Mouse (Mus musculus): ENCODE measurements at regions not wholly inside any gene's neighbourhood (a gene's known extent, or its start where the extent isn't known, plus 50 kb on each side); places are given as distances from the start of the nearest gene placed in this dataset.

DNA sequence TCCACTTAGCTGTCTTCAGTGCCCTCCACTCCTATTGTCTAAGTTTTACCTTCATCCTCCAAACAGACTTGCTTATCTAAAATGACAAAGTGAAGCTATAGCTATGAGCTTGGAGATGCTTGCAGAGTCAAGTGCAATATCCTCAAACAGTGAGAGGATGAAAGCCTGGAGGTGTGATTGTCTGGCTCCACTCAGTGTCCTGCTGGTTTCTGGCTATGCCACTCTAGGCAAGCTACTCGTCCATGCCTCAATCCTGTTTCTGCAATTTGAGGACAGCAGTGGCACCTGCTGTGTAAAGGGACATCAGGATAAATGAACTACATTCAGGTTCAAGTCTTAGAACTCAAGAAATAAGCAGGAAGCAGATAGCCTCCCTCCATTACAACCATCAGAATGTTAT is 966.1 kb downstream of the Slc4a3 start:
- DNase-seq (ENCODE audit: low spot score): no peak

DNA sequence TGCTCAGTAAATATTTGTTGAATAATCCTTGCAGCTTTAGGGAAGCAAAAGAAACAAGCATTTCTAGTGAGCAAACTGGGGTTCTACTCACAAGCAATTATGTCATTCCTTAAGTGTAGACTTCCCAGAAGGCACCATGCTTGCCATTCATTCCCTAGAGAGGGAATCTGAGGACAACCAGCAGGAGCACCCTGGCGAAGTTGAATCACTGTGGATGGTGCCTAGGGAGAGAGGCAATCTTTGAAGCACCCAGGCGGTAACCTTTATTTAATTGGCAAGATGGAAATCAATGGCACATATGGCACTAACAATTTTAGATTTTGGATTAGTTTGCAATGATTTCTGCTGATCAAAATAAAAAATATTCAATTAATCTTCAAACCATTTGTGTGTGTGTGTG is 967.4 kb downstream of the Slc4a3 start:
- DNase-seq (ENCODE audit: low spot score): no peak

DNA sequence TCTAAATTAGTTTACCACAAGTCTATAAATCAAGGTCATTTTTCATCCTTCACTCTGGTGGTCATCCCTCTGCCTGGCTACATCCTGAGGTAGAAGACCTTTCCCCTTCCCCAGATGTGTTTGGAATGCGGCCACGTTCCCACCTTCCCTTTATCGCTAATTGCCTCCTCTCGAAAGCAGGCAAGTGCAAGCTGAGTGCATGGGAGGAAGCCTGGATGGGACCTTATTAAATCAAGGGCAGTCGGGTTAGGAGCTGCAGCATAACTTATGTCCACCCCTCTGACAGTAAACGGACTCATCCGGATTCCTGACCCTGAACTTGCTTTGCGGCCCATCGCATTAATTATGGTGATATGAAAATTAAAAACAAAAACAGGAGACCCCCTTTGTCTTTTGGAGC is 983.5 kb downstream of the Slc4a3 start:
- no peak for DNase-seq (ENCODE audit: low spot score)

DNA sequence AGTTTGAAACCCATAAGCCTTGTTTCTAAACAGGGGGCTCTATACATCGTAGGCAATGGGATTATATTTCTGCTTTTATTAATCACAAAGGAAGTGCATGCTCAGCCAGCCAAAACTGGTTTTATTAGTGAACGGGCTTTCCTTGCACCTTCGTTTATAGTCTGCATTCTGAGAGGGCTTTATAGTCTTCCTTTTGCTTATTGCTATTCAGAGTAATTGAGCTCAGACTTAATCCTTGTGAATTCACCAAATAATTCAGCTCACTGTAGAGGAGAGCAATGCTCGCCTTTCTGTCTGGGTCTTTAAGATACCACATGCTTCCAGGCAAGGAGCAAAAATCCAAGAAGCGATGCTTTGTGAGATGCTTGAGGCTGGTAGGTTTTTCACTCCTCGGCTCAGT is 984.3 kb downstream of the Slc4a3 start:
- DNase-seq (ENCODE audit: low spot score): no peak

DNA sequence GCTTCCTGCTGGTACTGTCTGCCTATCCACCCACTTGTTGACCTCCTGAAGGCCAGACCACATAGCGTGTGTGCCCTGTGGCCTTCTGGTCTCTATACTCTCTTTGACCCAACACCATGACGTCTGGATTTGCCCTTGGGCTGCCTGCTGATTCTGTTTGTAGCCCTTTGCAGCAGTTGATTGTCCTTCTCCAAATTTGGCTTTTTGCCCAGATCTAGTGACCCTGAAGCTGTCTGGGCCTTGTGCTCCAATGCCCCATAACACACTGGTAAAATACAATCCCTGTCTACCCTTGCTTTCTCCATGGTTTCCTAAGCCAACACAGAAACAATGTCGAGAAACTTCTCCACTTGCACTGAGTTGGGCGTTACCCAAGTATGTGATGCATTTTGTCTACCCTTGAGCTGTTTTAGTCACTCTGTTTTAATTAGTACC is 979.3 kb downstream of the Epha4 start:
- DNase-seq (ENCODE audit: low spot score): no peak

DNA sequence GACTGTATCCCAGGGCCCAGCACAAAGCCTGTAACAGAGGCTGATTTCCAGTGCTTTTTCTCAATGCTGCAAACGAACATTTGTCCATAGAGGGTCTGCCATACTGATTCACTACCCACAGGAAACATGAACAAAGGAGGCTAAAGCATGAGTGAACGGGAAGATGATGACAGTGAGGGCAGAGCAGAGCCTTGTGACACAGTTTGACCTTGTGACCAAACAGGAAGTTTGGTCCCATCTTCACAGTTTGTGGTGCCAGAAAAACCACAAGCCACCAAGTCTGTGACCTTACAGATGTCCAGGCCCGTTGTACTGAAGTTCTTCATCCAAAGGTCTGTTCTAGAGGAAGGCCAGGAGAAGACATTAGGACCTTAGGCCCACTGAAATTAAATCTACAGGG is 974.4 kb downstream of the Epha4 start:
- DNase-seq (ENCODE audit: low spot score): no peak

DNA sequence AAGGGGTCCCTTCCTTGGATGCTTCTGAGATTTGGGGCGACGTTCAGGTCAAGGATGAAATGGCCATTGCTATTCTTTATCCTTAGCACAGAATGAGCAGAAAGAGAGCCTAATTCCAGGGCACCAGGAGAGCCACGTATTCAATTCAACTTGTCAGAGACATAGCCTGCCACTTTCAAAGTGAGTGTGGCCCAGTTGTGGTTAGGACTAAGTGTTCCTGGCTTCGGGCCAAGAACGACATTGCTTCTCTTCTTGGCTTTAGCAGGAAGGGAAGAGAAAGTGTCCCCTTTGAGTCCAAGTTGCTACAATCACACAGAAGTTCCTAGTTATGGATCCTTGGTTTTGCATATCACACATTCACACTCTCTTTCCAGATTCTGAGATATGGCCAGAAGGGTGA is 964.0 kb downstream of the Epha4 start:
- peak; percentile 52 for DNase-seq (ENCODE audit: low spot score)

DNA sequence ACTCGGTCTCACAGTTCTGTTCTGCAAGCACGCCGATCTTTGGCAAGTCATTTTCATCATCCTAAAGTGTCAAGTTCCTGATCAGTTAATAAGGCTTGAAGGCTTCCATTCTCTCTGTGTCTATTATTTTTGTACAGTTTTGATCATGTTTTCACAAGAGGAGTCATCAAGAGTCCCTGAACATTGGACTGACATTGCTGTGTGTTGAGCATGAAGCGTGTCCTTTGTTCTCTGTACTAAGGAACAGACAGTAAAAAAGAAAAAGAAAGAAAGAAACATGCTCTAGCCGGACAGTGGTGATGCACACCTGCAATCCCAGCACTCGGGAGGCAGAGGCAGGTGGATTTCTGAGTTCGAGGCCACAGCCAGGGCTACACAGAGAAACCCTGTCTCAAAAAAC is 955.4 kb downstream of the Epha4 start:
- no peak for DNase-seq (ENCODE audit: low spot score)

DNA sequence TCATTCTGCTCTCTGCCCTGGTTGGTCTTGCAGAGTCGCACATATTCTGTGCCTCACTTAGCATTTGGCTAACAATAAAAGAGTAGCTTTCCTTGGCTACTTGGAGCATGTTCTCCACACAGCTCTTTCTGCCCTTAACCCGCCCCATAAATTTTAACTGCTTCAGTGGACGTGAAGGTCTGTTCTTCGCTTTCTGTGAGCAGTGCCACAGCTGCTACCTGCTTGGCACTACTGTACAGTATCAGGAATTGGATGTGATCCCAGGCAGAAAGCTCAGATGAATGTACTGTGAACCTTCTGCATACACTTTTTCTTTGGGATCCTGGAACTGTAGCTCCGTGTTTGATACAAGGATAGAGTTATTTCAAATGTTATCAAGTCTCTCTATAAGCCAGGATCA is 939.4 kb downstream of the Epha4 start:
- DNase-seq (ENCODE audit: low spot score): no peak

DNA sequence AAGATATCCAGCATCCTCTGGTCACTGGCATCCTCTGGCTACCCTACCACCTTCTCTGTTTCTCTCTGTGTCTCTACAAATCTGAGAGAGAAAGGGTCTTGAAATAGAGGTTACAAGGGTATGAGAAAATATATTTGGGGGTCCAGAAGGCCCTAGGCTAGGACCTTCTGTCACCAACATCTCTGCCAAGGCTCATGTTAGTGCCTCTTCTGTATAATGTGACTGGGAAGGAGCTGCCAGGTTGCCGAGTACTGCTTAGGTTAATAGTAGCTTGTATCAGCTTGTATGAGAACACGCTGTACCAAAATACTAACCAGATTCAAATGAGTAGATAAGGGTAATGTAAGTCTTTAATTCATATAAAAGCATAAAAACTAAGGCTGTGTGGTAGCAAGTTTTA is 929.0 kb downstream of the Epha4 start:
- DNase-seq (ENCODE audit: low spot score): no peak

DNA sequence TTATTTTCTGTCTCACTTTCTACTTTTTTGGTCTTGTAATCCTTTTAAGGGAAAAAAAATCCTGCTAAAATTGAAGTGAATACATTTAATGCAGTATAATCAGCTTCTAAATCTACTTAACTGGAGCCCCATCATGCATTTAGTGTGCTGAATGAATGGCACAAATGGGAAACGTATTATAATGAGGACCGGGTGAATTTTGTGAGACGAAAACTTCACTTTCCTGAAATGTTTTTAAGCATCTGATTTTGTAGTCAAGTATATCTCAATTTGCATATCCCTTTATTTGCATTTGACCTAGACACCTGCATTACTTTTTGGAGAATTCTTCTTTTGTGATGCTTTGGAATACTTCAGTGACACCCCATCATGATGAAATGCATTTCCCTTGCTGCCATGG is 889.1 kb downstream of the Epha4 start:
- DNase-seq (ENCODE audit: low spot score): no peak

DNA sequence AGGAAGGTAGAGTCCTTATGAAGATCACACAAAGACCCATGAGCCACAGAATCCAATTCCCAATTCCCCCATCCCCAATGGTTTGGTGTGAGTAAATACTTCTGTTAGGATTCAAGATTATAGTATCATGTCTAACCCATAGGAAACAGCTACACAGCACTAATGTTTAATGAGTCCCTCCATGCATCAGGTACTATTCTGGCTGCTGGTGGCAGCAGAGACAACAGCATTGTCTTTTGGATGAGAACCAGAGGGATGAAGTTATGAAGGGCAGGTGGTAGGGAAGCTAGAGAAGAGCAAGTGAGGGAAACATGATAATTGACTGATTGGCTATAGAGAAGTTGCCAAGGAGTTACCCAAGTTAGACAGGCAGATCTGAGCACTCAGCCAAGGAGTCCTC is 885.0 kb downstream of the Epha4 start:
- DNase-seq (ENCODE audit: low spot score): no peak

DNA sequence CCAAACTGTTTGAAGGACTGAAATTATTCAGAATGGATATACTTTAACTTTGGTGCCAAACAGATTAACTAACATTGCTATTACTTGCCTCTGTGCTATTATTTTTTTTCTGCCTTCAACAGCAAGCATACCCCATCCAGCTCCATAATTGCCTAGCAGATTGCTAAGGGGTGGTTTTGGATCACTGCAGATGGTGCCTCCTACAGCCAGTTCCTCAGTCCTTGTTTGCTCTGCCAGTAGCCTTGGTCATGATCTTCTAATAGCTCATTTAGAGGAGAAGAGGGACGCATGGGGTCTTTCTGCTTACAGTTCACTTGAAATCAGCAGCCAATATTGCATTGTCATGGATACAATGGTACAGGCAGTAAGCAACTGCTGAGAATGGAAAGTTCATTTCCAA is 880.8 kb downstream of the Epha4 start:
- DNase-seq (ENCODE audit: low spot score): no peak

DNA sequence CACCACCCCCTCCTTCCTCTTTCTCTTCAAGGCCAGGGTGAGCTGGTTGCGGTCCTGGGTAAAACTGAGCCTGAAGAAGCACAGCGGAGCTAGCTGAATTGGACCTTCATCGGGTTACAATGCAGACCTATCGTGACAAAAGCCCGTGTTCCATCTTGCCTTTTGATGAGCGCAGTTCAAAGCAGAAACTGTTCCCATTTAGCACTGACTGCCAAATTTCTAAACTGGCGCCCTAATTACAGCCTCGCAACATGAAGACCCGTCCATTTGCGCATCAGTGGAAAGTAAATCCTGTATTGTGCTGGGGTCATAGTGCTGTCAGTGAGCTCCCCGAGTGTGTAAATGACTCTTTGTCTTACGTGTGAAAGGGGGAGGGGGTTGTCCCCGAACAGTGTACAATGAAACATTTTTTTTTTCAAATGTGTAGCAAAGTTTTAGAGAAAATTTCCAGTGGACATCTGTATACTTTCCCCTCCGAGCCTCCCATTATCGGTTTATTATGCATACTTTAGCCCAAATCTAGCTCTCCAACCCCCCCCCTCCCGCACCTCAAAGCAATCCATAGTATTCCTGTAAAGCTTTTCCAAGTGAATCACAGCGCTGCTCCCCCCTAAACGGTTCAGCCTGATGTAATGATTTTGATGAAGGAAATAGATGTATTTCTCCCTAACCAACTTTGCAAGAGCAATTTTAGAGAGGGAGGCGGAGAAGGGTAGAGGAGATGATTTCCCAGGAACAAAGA is 877.4 kb downstream of the Epha4 start:
- DNase-seq (ENCODE audit: low spot score): no peak

DNA sequence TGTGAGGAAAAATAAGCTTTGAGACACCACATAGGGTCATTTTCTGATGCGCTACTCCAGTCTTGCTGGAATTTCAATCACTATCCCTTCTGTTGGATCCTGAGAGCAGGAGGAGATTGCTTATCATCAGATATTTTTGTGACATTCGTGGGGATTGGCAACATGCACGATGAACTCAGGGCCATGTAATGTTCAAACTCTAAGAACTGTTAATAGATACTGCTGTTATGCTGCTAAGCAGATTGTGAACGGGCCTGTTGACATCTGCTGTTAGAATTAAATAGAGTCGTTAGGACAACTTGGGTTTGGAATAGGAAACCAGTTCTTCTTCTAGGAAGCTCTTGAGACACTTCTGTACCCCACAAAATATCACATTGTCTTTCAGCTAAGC is 876.9 kb downstream of the Epha4 start:
- no peak for DNase-seq (ENCODE audit: low spot score)

DNA sequence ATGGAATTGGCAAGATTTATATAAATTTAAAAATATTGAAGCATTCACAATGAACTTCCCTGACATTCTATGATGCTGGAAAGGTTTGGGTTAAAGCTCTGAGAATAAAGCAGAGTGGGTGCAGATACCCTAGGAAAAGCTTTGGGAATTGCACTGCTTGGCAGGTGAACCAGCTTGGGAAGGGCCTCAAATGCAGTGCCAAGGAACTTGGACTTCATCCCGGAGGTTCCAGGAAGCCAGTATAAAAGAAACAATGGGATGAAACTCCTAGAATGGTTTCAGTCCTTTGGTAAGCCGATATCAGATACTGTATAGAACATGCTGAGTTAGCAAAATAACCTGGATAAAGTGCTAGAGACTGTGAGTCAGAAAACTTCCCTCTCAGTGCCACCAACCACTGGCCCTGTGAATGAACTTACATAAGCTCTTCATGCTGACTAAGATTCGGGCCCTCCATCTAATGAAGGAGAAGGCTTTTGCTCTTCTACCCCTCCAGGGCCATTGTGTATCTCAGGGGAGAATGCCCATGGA is 873.6 kb downstream of the Epha4 start:
- DNase-seq (ENCODE audit: low spot score): no peak

DNA sequence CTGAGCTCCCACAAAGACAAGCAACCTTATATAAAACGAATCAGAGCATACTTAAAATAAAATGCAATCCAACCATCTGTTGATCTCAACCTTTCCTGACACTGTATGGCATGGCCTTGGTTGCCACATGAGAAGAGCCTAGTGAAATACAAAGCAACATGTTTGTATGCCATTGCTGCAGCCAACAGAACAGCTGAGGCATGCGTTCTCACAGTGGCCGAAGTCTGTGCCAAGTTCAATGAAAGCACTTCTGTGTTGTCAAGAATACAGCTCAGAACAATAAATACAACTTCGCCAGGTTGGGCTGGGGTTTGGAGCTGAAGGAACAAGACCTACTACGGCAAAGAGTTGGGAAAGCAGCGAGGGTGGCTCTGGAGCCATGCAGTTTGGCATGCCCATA is 872.2 kb downstream of the Epha4 start:
- DNase-seq (ENCODE audit: low spot score): no peak

DNA sequence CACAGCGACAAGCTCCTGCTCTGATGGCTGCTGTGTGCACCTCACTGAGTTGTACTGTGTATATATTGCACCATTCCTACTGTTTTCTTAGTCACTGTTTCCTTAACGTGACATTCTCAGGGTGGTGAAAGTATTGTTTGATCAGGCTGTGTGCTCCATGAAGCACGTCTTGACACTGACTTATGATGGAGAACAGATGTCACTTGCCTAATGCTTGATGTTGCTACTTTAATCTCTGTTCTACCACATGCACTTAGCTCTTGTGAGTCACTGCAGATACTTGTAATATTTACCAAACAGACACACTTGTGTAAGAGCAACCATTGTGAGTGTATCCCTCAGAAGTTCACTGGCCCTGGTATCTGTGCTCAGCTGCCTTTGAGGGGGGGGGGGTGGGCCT is 870.0 kb downstream of the Epha4 start:
- DNase-seq (ENCODE audit: low spot score): no peak

DNA sequence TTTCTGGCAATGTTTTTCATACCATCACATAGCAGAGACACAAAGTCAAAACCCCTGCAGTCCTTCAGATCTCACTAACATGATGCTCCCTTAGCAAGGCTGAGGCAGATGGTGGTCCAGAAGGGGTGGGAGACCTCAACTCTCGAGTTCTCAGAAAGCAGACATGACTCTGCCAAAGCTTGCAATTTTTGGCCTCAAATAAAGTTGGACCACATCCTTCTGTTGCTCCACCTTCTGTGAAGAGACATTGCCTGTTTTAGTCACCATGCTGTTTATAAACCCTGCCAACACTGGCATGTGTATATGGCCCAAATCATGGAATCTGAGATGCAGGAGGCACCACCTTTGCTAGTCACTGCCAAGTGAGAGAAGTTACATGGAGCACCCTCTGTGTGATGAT is 860.1 kb downstream of the Epha4 start:
- no peak for DNase-seq (ENCODE audit: low spot score)

DNA sequence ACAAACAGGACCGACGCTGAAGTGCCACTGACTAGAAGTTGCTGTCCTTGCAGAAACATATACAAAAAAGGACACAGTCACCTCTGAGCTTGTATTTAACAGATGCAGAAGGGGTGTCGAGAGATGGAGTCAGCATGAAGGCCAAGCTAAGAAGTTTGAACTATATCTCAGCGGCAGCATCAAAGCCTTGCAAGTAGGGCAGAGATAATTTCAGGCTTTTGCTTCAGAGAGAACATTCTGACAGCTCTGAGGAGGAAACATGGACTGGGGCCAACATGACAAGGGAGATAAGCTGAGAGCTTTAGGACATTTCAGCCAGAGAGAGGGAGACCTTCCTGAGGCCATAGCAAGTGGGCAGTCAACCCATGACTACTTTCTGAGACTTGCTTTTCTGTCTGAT is 856.7 kb downstream of the Epha4 start:
- DNase-seq (ENCODE audit: low spot score): no peak

DNA sequence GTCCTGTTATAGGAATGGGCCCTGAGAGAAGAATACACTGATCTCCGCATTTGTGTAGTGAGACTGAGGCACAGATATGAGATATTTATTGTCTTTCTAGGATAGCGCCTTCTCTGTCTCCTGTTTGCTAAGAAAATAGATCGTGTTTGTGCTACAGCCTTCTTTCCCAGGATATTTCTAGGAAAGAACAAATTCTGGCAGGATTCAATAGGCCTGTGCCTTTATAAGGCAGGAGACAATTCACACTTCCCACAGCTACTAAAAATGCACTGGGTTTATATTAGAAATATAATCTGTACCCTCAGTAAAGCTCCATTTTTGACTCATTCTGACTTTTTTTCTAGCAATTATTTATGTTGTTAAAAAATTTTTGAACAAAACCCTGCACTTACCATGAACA is 854.7 kb downstream of the Epha4 start:
- no peak for DNase-seq (ENCODE audit: low spot score)

DNA sequence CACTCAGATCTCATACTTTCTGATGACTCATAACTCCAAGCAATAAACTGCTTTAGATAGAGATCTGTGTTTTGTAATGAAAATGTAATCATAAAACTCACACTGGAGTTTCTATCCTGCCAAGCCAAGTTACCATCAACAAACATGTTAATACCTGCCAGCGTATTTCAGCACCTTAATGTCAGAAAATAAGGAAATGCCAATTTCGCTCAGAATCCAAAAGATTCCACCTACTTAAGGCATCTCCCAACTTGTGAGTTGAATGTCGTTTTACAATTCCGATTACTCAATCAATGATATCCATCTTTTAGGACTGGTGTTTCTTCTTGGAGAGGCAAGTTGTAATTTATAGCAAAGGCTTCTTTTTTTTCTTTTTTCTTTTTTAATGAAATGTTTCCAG is 850.5 kb downstream of the Epha4 start:
- no peak for DNase-seq (ENCODE audit: low spot score)

DNA sequence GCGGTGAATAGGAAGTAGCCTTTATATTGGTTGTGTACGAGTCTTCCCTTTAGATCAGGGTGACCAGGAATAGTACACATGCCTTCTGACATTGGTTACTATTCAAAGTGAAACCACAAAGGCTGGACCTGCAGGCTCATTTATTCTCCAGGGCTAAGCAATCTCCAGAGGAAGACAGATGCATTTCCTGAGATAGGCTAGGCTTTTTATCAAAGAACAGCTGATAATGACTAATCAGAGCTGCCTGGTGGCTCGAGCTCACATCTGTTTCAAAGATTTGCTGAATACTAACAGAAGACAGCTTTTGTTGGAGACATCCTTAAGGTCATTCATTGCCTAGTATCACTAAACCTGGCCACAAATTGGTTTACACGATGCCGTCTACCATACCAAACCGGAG is 838.1 kb downstream of the Epha4 start:
- no peak for DNase-seq (ENCODE audit: low spot score)

DNA sequence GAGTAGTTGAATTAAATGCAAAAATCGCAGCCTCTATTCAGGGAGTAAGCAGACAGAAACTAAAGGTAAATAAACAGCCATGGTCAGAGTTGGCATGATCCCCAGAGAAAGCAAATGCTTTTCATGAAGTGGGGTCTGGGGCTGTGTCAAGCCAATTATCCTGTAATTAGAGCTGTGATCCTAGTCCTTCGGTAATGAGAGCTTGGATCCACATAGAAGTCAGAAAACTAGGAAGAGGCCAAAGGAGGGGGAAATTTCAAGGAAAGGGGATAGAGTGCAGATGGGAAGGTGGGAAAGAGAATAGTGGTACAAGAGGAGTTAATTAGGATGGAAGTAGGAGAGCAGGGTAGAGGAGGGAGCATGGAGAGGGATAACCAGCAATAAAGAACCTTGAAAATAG is 809.3 kb downstream of the Epha4 start:
- DNase-seq (ENCODE audit: low spot score): no peak
